17 mouse cellular contexts compared by ENCODE assay signal in genomic region chr9:121919027-121919501, GRCm38 (mm10). TPM values are rescaled to one million over a fixed set of nuclear protein-coding genes. Genes with fewer than 3 reads are reported as not detected.
DNase-seq lines count a peak whose midpoint lies in the region; TF ChIP-seq lines count a peak whose summit lies in the region.
"Had no signal": no experiment of that assay in that cellular context is flagged by ENCODE, and none has a peak within 500 bp of the region (broad histone marks: within the 10 kb centered on the region; RNA-seq: fewer than 3 reads in every experiment).

No protein-coding gene starts in this region.

- H3K4me3 ChIP-seq in ES-E14 (ENCODE audit: insufficient read depth in 1 of 2, low read depth in 1 of 2, low read length in 2 of 2, poor library complexity in 1 of 2, severe bottlenecking in 1 of 2), result no peak overlapping the region
- H3K4me3 ChIP-seq in layer of hippocampus, adult 2 months, result no peak overlapping the region
- no peak overlapping the region for H3K4me3 ChIP-seq in thymus, adult 2 months (ENCODE audit: control insufficient read depth, insufficient read depth, low read length)
- H3K4me3 ChIP-seq: forebrain, embryonic 10.5 days; left cerebral cortex, adult 2 months; limb, embryonic 15.5 days; stomach, embryonic 15.5 days had no signal

- peaks cover 0 to 10% of the 10 kb centered on the region in 2 experiments; a peak in 2 of 4 replicates for H3K4me1 ChIP-seq in ES-E14 (ENCODE audit: control insufficient read depth in 2 of 2, insufficient read depth in 2 of 2, low read length in 2 of 2, poor library complexity in 1 of 2)
- H3K4me1 ChIP-seq in thymus, adult 2 months (replicated peaks; ENCODE audit: control insufficient read depth, insufficient read depth, low read length), result no peaks in the 10 kb centered on the region
- H3K4me1 ChIP-seq: limb, embryonic 15.5 days; stomach, embryonic 15.5 days had no signal

- H3K9me3 ChIP-seq in ES-E14 (ENCODE audit: control insufficient read depth, insufficient read depth, low read depth, low read length), result no peaks in the 10 kb centered on the region
- H3K9me3 ChIP-seq: forebrain, embryonic 10.5 days; G1E; limb, embryonic 15.5 days; stomach, embryonic 15.5 days had no signal

- H3K27me3 ChIP-seq in thymus, adult 2 months (ENCODE audit: control insufficient read depth, insufficient read depth, low read length), result no peaks in the 10 kb centered on the region
- H3K27me3 ChIP-seq: limb, embryonic 15.5 days; stomach, embryonic 15.5 days had no signal

- no peak overlapping the region for H3K9ac ChIP-seq in ES-E14 (ENCODE audit: insufficient read depth, low read depth, low read length, poor library complexity, severe bottlenecking)
- H3K9ac ChIP-seq: limb, embryonic 15.5 days; stomach, embryonic 15.5 days had no signal

- in situ Hi-C loops in ES-E14 (cut with MboI; ENCODE audit: low sequenced_read_pairs in 2 of 2, unreplicated experiment in 2 of 2), result no loop called here

- no peak for TF ChIP-seq CTCF in layer of hippocampus, adult 2 months (conservative IDR thresholded peaks at IDR 0.05)
- no peak for TF ChIP-seq CTCF in thymus, adult 2 months (IDR thresholded peaks at IDR 0.05; ENCODE audit: borderline replicate concordance, control insufficient read depth, extremely low read depth, insufficient read depth, low read length, poor library complexity)

- H3K36me3 ChIP-seq in ES-E14 (ENCODE audit: control insufficient read depth, insufficient read depth, low read length, poor library complexity, severe bottlenecking), result no peaks in the 10 kb centered on the region
- H3K36me3 ChIP-seq in thymus, adult 2 months (ENCODE audit: control insufficient read depth, insufficient read depth, low read length), result no peaks in the 10 kb centered on the region
- H3K36me3 ChIP-seq: forebrain, embryonic 10.5 days; G1E; limb, embryonic 15.5 days; stomach, embryonic 15.5 days had no signal

- H3K27ac ChIP-seq in ES-E14 (ENCODE audit: insufficient read depth, low read depth, low read length, poor library complexity, severe bottlenecking), result no peak overlapping the region
- no peak overlapping the region for H3K27ac ChIP-seq in layer of hippocampus, adult 2 months
- no peak overlapping the region for H3K27ac ChIP-seq in thymus, adult 2 months (ENCODE audit: control insufficient read depth, insufficient read depth, low read length)
- H3K27ac ChIP-seq: forebrain, embryonic 10.5 days; left cerebral cortex, adult 2 months; limb, embryonic 15.5 days; stomach, embryonic 15.5 days had no signal

- no peak for TF ChIP-seq POLR2A in thymus, adult 2 months (IDR thresholded peaks at IDR 0.05; ENCODE audit: control insufficient read depth, extremely low read depth, insufficient read depth, low read length, poor library complexity)

- 30% methylated on average over 10 of the region's 10 CpGs for WGBS in thymus, adult 2 months

- peak; percentile 38 for DNase-seq in kidney, adult 9 months
- no peak for DNase-seq in kidney, postnatal 14 days
- DNase-seq in ES-E14 (ENCODE audit: low read depth, low spot score), result peak; percentile 41
- DNase-seq in c-Kit-positive CD71-negative TER-119-negative erythroid progenitor cells, embryonic 14.5 days (ENCODE audit: low read depth), result peak; percentile 25
- peak; percentile 45 to 52 for DNase-seq in monocyte, adult 2 months (ENCODE audit: low read depth in 1 of 2, low spot score in 2 of 2)
- DNase-seq in layer of hippocampus, adult 2 months (ENCODE audit: low spot score in 2 of 2), result no peak
- DNase-seq in cerebellum, postnatal 14 days, result no peak
- DNase-seq in thymus, adult 2 months, result no peak
- DNase-seq: cerebellum, adult 8-10 months; lung, postnatal 10 days had no signal

TF ChIP-seq in ES-E14, 5 proteins besides CTCF, POLR2A, EP300 and RAD21:
- TF ChIP-seq ZNF384 (IDR thresholded peaks at IDR 0.05; ENCODE audit: low read depth, low read length) (no peak), ZC3H11A (IDR thresholded peaks at IDR 0.05; ENCODE audit: borderline replicate concordance, low read depth, low read length) (no peak), CHD2 (IDR thresholded peaks at IDR 0.05; ENCODE audit: low read depth, low read length) (no peak), HCFC1 (IDR thresholded peaks at IDR 0.05; ENCODE audit: borderline replicate concordance, insufficient read depth, low read length) (no peak), MAFK (IDR thresholded peaks at IDR 0.05; ENCODE audit: insufficient read depth, low read depth, low read length) (no peak)
TF ChIP-seq in ES-E14: peak in this region for 0.

RNA-seq across cellular contexts. Expression of gene Cyp8b1, which starts 3.0 kb away (rescaled TPM):
- total RNA-seq in ES-E14 (2012; rRNA removed), result not detected in 2 replicates
- total RNA-seq in layer of hippocampus, adult 2 months (2021), result not detected
- 0.74 and 1.6 TPM in 2 replicates for polyA plus RNA-seq in thymus, adult 2 months (2012; rRNA removed)
- total RNA-seq: G1E; left cerebral cortex, adult 2 months had no signal
- polyA plus RNA-seq: forebrain, embryonic 10.5 days; G1E; hindbrain, embryonic 11.5 days; limb, embryonic 15.5 days; midbrain, embryonic 16.5 days had no signal

RNA-seq across cellular contexts. Expression of gene Ackr2, which starts 20.9 kb away (rescaled TPM):
- total RNA-seq in ES-E14 (2012; rRNA removed), result 0.22 and 0.26 TPM in 2 replicates
- 1 to 10 TPM; 1.7 to 2.3 TPM for total RNA-seq in layer of hippocampus, adult 2 months (2021)
- polyA plus RNA-seq in thymus, adult 2 months (2012; rRNA removed), result 0.99 and 1.0 TPM in 2 replicates
- polyA plus RNA-seq: G1E had no signal

RNA-seq across cellular contexts. Expression of gene Fam198a, which starts 31.7 kb away (rescaled TPM):
- total RNA-seq in ES-E14 (2012; rRNA removed), result 0.32 and 0.36 TPM in 2 replicates
- total RNA-seq in layer of hippocampus, adult 2 months (2021), result 1 to 10 TPM; 6.7 to 9.1 TPM
- polyA plus RNA-seq in thymus, adult 2 months (2012; rRNA removed), result 0.64 and 0.69 TPM in 2 replicates
- total RNA-seq: G1E had no signal
- polyA plus RNA-seq: G1E had no signal

Comparison
In these comparisons a context has a peak if more than half of its experiments do, and no peak if none do; other contexts are left out.
1. DNase-seq: peak in kidney, adult 9 months (single experiment), ES-E14 (single experiment), c-Kit-positive CD71-negative TER-119-negative erythroid progenitor cells, embryonic 14.5 days (single experiment) and monocyte, adult 2 months (2 of 2); none in kidney, postnatal 14 days (single experiment), layer of hippocampus, adult 2 months (0 of 2), cerebellum, postnatal 14 days (0 of 2) and thymus, adult 2 months (single experiment).